Mouse (Mus musculus): ENCODE measurements at regions not wholly inside any gene's neighbourhood (a gene's known extent, or its start where the extent isn't known, plus 50 kb on each side); places are given as distances from the start of the nearest gene placed in this dataset.

DNA sequence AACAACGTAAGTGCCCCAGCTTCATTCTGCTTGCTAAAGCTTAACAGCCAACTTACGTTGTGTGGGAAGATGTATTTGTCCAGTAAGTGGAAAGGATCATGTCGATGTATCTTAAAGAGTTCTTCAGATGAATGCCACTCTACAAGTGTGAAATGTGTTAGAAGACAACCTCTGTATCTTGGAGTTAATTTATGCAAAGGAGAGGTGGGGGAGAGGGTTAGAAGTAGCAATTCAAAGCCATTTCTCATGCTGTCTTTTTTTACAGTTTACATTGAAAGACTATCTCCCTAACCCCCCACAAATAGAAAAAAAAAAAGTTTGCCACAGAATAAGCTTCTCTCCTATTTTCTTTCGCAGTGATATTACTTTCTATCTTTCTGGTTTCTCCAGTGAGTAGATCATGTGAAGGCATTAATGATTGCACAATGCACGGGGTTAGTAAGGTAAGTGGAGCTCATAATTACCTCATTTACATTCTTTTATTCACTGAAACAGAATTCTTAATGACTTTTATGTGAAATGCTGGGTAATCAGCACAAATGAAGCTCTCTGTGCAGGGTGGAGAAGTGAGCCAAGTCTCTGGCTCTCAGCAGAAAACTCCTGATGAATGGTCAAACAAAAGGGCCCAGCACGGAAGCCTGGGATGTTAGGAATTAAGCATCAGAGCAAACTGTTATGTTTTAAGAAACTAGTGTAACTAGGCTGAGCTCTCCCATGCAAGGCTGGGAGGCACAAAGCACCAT is 855.8 kb upstream of the Kirrel3 start:
- no peak for ATAC-seq (replicated peaks; ENCODE audit: low FRiP score, poor library complexity, severe bottlenecking)

DNA sequence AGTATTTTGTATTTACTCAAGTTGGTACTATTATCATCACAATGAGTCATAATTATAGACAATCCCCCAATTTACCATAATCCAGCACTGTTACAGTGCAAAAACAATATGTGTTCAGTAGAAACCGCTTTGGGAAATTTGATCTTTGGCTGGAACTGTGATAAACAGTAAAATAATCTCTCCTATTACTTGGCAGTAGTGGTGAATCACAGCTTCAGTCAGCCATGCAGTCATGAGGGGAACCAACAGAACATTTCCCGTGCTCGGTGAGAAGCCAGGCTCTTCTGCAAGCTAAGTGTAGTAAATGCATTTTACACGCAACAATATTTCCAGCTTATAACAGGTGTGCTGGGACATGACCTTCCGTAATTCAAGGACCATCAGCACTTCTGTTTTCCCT is 822.7 kb upstream of the Kirrel3 start:
- no peak for ATAC-seq (replicated peaks; ENCODE audit: low FRiP score, poor library complexity, severe bottlenecking)

DNA sequence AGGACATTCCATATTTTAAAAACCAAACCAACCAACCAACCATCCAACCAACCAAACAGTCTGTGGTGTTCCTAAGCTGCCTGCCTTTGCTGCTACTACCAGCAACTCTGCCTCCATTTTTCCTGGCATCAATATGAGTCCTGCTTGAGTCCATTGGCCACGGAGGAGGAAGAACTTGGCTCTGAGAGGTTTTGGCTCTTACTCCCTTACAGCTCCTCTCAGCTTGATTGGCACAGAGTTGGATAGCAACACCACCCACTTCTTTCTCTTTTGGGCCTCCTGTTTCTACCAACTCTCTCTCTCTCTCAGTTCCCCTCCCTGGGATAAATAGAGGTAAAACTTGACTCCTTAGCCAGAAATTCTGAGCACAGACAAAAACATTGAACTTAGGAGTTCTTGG is 804.6 kb upstream of the Kirrel3 start:
- no peak for ATAC-seq (replicated peaks; ENCODE audit: low FRiP score, poor library complexity, severe bottlenecking)

DNA sequence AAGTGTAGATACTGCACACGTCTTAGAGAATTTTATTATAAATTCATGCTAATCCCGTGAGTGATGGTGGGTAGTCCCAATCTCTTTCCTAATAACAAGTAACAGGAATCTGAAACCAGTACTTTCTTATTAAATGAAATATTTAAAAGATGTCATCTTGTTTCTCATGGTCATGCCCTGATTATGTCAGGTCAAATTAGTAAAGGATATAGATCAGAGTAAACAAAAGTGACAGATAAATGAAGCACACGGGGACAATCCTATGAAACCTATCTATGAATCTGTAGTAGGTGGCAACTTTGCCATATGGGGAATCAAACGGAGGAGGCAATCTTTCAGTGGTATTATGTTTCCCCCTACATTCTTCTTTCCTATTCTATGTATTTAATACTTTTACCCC is 794.0 kb upstream of the Kirrel3 start:
- no peak for ATAC-seq (replicated peaks; ENCODE audit: low FRiP score, poor library complexity, severe bottlenecking)

DNA sequence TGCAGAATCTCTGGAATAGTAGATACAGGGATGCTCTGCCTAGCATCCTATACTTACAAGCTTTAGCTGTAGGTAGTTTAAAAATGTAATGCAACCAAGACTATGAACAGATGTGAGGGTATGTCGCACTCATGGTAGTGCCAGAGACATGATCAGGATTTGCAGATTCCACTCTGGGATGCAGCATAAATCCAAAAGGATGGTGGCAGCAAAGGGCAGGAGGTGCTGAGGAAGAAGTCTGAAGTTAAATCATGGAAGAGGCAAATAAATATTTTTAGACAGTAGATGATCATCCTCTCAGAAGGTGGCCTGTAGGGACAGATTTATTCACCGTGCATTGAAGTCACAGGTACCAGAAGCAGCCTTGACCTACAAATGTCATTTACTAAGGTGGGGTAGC is 768.1 kb upstream of the Kirrel3 start:
- ATAC-seq (replicated peaks; ENCODE audit: low FRiP score, poor library complexity, severe bottlenecking), result no peak

DNA sequence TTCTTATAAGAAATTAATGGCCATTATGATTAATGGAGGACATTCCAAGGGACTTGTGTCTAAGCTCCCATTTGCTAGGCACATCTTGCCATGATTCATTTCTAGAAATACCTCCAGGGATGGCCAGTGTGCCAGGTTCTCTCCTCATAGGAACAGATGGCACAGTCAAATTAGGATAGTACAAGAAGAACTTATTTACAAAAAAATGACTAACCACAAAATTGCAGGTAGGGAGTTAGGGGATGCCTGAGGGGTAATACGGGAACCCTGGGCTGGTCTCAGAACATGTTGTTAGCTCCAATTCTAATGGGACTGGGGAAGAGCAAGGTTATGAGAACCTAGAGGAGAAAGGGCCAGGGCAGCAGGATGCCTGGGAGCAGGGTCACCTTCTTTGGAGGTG is 760.9 kb upstream of the Kirrel3 start:
- no peak for ATAC-seq (replicated peaks; ENCODE audit: low FRiP score, poor library complexity, severe bottlenecking)

DNA sequence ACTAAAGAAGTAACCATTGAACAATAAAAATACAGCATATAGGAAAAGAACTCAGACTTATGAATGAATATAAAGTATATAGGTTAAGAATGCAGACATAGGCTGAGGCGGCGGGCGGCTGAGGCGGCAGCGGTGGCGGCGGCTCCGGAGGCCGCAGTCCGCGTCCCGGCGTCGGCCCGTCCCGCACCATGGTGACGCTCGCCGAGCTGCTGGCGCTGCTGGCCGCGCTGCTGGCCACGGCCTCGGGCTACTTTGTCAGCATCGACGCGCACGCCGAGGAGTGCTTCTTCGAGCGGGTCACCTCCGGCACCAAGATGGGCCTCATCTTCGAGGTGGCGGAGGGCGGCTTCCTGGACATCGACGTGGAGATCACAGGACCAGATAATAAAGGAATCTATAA is 757.6 kb upstream of the Kirrel3 start:
- ATAC-seq (replicated peaks; ENCODE audit: low FRiP score, poor library complexity, severe bottlenecking), result peak; percentile 77; the same call in 1 of the 2 replicates

DNA sequence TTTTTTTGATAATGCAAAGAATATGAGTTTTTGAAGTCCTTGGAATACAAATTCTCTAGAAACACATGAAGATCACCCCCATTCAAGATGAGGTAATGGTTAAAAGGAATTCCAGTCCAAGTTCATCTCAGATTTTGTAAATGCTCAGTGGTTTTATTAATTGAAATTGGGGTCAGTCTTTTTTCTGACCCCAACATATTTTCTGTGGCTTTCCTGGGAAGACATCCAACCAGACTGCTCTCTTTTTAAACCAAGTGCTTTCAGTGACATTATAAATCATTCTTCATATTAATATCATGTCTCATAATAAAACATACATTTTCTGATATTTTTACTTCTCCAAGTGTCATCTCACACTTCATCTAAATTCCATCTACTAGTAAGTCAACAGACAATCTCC is 725.0 kb upstream of the Kirrel3 start:
- no peak for ATAC-seq (replicated peaks; ENCODE audit: low FRiP score, poor library complexity, severe bottlenecking)

DNA sequence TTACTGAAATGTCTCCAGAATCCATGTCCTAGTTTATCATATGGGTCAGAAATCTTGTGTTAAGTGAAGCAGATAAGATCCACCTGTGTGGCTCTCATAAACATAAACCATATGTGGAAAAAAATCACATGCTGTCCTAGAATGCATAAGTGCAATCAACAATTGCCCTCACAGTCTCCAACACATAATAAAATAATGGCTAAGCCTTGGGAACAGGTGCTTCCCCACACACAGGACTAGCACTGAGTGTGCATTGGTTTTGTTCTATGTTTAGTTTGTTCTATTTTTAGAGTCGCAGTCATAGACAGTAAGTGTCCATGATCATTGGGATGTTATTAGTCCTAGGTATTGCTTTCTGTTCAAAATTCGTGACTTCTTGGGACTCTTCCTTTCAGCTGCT is 719.5 kb upstream of the Kirrel3 start:
- ATAC-seq (replicated peaks; ENCODE audit: low FRiP score, poor library complexity, severe bottlenecking), result no peak

DNA sequence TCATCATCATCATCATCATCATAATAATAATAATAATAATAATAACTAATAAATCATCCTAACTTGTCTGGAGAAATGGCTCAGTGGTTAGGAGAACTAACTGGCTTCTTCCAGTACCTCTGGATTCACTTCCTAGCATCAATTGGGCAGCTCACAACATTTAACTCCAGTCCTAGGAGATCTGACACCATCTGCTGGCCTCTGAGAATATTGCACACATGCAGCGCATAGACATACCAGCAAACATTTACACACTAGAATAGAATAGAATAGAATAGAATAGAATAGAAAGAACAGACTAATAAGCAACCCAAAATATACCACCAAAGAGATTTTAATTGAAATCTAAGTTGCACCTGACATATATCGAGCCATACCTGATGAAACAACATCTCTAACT is 715.9 kb upstream of the Kirrel3 start:
- no peak for ATAC-seq (replicated peaks; ENCODE audit: low FRiP score, poor library complexity, severe bottlenecking)

DNA sequence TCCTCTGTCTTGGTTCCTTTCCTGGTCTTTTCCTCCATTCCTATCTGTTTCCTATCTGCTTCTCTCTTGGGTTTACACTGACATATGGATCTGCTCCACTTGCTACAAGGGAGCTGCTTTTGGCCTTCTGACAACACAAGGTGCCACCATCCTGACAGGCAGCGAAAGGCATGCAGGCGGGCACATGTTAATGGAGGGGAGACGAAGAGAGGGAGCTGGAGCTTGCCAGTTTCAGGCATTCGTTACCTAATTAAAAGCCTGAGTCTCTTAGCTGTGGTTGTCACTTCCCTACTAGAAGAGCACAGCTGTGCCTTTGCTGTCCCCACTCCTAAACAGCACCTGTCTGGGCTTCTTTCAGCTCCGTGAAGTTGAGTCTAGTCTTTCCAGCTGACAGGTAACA is 711.5 kb upstream of the Kirrel3 start:
- ATAC-seq (replicated peaks; ENCODE audit: low FRiP score, poor library complexity, severe bottlenecking), result no peak

DNA sequence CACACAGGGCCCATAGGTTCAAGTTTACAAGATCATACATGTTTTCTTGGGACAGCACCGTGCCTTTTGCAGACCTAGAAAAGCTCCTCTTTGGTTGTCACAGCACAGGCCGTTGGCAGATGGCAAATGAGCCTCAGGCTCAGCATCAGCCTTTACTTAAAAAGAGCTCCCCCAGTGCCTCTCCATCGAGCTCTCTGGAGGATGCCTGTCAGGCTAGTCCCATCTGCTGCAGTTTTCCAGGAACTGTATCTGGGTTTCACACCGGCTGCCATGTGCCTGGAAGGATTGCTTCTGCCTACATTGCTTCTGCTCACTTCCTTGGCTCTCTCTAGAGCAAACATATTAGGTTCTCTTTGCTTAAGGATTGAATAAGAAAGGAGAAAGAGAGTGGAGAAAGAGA is 695.1 kb upstream of the Kirrel3 start:
- ATAC-seq (replicated peaks; ENCODE audit: low FRiP score, poor library complexity, severe bottlenecking), result no peak

DNA sequence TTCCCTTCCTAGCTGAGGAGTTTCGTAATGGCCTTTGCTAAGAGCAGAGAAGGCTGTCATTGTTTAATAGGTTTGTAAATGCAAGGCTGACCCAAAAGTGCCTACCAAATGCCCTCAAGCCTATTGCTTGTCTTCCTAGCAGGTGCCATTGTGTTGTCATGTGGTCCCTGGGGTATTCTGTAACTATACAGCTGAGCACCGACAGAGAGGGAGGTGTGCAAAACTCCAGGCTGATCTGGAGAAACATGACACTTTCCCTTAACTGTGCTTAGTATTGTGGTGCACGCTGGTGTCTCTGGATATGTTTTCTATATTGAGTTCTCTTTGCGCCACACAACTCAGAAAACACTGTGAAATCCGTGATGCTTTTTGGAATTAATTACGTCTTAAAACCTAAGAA is 685.4 kb upstream of the Kirrel3 start:
- ATAC-seq (replicated peaks; ENCODE audit: low FRiP score, poor library complexity, severe bottlenecking), result no peak

DNA sequence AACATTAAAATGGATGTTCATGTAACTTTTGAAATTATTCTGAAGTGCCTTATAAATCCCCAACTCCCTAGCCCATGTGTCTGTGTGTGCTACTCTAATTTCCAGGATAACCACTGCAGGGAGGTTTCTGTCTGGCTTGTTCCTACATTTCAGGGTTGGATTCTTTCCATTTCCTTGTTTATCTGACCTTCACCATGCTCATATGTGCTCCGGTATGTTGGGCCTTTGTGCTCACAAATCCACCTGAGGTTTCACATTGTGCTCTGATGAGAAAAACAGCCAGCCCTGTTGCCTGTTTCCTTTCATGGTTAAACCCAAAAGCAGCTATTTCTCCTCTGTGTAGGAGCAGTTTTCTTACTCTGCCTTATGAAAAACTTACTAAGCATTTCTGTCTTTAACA is 684.9 kb upstream of the Kirrel3 start:
- no peak for ATAC-seq (replicated peaks; ENCODE audit: low FRiP score, poor library complexity, severe bottlenecking)

DNA sequence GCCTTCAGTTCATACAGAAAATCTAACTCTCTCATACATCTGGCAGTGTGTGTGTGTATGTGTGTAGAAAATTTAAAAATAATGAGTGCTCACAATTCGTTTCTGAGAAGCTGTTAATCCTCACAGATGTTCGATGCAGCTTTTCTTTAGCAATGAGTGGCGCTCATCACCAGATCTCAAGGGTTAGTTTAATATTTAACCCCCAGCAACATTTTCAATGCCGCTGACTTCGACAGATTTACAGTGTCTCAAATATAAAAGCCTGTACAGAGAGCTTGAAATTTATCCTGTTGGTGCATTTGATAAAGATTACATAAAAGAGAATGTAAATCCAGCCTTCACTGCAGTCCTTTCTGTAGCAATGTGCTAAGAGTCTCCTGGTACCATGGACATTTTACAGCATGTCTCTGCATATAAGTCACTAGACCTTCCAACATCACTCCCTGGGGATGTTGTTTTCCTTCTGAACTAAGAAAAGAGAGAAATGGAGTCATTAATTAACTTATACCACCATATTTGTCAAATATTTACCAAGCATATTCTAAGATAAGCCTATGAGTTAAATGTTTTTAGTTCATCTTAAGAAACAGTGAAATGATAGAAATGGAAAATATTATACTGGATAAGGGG is 670.8 kb upstream of the Kirrel3 start:
- no peak for ATAC-seq (replicated peaks; ENCODE audit: low FRiP score, poor library complexity, severe bottlenecking)

DNA sequence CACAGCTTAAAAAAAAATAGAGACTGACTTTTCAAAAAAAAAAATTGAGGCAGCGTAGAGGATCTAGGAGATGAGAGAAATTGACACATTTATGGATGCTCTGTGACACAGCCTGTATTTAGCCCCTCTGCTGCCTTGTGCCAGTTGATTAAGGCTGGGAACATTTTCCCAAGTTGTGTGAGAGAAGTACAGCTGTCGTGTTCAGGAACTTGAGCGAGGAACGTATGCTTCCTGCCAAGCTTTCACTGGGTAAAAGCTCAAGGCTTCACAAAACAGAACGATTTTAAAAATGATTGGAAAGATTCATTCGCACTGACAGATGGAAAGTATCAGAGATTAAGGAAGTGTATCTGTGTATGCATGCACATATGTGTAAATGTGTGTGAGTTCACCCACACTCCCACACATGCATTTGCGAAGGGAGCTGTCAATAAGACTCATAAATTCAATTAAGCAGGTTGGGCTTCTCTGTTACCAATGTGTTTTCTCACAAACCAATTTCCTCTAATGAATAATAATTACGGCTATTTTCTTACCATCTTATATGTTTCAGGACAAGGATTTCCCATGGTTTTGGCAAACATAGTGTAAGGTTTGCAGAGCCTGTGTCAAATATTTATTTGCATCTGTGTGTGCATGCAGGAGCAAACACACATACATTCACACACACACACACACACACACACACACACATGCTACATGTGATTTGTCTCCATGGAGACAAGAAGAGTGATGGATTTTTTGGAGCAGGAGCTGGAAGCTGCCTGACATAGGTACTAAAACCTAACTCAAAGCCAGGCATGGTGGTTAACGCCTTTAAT is 662.9 kb upstream of the Kirrel3 start:
- no peak for ATAC-seq (replicated peaks; ENCODE audit: low FRiP score, poor library complexity, severe bottlenecking)

DNA sequence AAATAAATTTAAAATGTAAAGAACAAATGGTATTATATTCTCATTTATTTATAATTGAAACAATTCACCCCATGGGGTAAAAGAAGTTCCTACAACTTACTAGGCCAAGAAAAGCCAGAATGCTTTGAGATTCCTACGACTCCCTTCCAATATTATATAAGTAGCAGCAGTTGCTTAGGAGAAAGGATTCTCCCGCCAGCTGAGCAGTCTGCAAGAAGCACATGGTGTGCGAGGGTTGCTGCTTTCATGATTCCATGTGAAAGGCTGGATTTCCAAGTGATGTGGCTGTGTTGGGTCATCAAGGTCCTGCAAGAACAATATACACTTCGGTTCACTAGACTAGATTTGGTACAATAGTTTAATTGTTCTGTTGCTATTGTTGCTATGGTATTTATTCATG is 659.6 kb upstream of the Kirrel3 start:
- no peak for ATAC-seq (replicated peaks; ENCODE audit: low FRiP score, poor library complexity, severe bottlenecking)

DNA sequence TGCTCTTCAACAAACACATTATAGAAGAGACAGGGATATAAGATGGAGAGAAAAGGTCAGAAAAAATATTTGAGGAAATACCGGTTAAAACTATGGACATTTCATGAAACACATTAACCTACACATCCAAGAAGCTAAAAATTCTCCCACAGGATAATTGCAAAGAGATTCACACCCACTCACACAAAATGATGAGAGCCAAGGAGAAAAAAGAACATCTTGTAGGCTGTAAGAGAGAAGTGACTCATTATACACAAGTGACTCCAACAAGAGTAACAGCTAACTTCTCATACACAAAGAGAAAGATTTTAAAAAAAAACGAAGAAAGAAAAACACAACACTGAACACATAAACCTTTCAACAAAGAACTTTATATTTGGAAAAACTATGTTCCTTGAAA is 658.3 kb upstream of the Kirrel3 start:
- ATAC-seq (replicated peaks; ENCODE audit: low FRiP score, poor library complexity, severe bottlenecking), result no peak

DNA sequence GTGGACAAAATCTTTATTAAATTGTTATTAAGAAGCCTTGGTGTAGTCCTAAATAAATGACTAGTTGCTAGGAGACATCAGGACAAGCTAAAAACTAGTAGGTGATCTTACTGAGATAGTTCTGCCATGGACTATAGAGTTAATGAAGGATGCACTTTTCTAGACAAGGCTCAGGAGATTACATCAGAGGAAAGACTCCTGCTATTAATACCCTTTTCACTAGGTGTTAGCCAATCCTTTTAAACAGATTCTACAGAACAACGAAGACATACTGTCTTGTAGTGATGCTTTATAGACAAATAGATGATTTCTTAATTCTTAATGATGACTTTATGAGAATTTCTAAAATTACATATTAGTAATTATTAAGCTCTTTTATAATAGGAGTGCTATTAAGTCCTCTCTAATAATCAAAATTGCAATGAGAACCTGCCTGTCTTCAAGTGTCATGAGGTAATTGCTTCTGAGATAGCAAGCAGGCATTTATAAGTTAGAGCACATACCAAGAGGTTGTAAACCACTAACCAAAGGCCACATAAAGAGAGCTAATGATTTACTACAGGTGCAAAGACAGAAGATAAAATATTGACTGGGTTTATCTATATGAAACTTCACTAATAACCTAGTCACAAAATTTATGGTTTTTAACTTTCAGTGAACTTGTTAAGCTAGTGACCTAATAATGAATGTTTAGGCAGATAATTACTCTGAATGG is 647.9 kb upstream of the Kirrel3 start:
- ATAC-seq (replicated peaks; ENCODE audit: low FRiP score, poor library complexity, severe bottlenecking), result no peak

DNA sequence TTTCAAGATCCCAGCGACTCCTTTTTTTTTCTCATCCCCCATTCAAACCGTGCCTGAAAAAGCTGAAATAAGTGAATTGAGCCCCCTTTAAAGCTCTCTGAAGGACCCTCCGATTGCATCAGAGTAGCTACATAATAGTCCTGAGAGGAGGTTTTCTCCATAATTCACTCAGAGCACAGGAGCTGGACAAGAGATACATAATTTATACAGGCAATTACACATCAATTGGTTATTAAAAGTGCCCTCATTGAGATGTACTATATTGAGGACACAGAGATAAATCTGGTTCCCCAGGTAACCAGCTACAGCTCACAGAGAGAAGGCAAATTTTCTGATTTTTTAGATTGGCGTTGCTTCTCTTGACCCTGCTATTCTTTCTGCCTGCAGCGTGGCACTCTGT is 636.1 kb upstream of the Kirrel3 start:
- ATAC-seq (replicated peaks; ENCODE audit: low FRiP score, poor library complexity, severe bottlenecking), result no peak

DNA sequence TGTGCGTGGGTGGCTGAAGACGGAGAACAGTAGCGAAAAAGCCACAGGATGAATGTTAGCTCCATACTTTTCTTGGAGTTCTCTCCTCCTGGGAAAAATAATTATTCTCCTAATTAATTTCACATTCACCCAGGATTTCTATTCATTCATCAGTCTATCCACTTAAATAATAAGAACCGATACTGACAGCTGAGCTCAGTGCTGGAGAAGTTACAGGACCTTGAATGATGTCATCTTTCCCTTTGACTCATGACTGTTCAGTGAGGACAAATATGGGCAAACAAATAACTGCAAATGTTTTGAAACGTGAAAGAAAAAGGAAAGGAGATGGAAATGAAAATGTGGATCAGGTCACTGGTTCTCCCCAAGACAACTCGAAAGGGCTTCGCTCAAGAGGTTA is 635.7 kb upstream of the Kirrel3 start:
- ATAC-seq (replicated peaks; ENCODE audit: low FRiP score, poor library complexity, severe bottlenecking), result no peak

Measured in erythroid progenitor cell, adult 5-6 weeks (primary cell).